Mouse (Mus musculus) heart, embryonic 14.5 days (tissue): ENCODE measurements at regions not wholly inside any gene's neighbourhood (a gene's known extent, or its start where the extent isn't known, plus 50 kb on each side); places are given as distances from the start of the nearest gene placed in this dataset.

Source experiments
- ATAC-seq: fragments of 200-750 bp; cut with Nextera tagmentation; 2 replicates; pipeline ENCODE4 v1.8.0; 2017; ENCODE audit warnings: low read depth, moderate TSS enrichment; ENCODE audit not compliant: insufficient number of reproducible peaks, insufficient read depth, low FRiP score
- H3K27ac ChIP-seq, 2 experiments: fragments of 200-500 bp in 1 of 2; fragments of 300-500 bp in 1 of 2; sonication (generic) in 1 of 2; replicated peaks in 1 of 2; 2 replicates each; pipeline ENCODE4 v1.5.1; 2012 to 2014; ENCODE audit warnings: low read depth in 2 of 2, low read length in 2 of 2, control low read depth in 1 of 2, mild to moderate bottlenecking in 1 of 2, mixed read lengths in 1 of 2; ENCODE audit not compliant: control insufficient read depth in 1 of 2, insufficient read depth in 1 of 2
- H3K27me3 ChIP-seq: fragments of 300-500 bp; sonication (generic); 2 replicates; pipeline ENCODE4 v1.6.1; 2014; ENCODE audit warnings: mild to moderate bottlenecking, low read length, control low read depth; ENCODE audit not compliant: control insufficient read depth, insufficient read depth
- H3K36me3 ChIP-seq: fragments of 300-500 bp; sonication (generic); 2 replicates; pipeline ENCODE4 v1.6.1; 2014; ENCODE audit warnings: mild to moderate bottlenecking, control low read depth, low read length, mixed read lengths; ENCODE audit not compliant: control insufficient read depth, insufficient read depth
- H3K4me1 ChIP-seq, 2 experiments: fragments of 200-500 bp in 1 of 2; fragments of 300-500 bp in 1 of 2; sonication (generic) in 1 of 2; 2 replicates each; pipeline ENCODE4 v1.6.1; 2012 to 2014; ENCODE audit warnings: low read length in 2 of 2, control low read depth in 1 of 2, mixed read lengths in 1 of 2; ENCODE audit not compliant: control insufficient read depth in 2 of 2, insufficient read depth in 2 of 2
- H3K4me2 ChIP-seq: fragments of 300-500 bp; sonication (generic); 2 replicates; pipeline ENCODE4 v1.6.1; 2014; ENCODE audit warnings: mild to moderate bottlenecking, low read length
- H3K4me3 ChIP-seq, 2 experiments: fragments of 200-500 bp in 1 of 2; fragments of 300-500 bp in 1 of 2; sonication (generic) in 1 of 2; 2 replicates each; pipeline ENCODE4 v1.5.1; 2012 to 2014; ENCODE audit warnings: low read length in 2 of 2, mild to moderate bottlenecking in 2 of 2, control low read depth in 1 of 2, low read depth in 1 of 2, moderate library complexity in 1 of 2; ENCODE audit not compliant: control insufficient read depth in 1 of 2, insufficient read depth in 1 of 2
- H3K9ac ChIP-seq: fragments of 300-500 bp; sonication (generic); 2 replicates; pipeline ENCODE4 v1.6.1; 2014; ENCODE audit warnings: mild to moderate bottlenecking, low read length
- H3K9me3 ChIP-seq: fragments of 300-500 bp; sonication (generic); 2 replicates; pipeline ENCODE4 v1.6.1; 2016; ENCODE audit warnings: low read length, control low read depth; ENCODE audit not compliant: control insufficient read depth
- WGBS: fragments of 180-500 bp; shearing (Covaris S2); extraction: QIAGEN DNeasy Blood & Tissue Kit; methylation state at CpG from one replicate; pipeline ENCODE4 v1.1.7; 2014; 5-methylcytosine and 5-hydroxymethylcytosine counted together

- Histone ChIP-seq H3K27ac (no peak overlapping the region), H3K4me2 (no peak overlapping the region), H3K9me3 (no peaks in the 10 kb centered on the region), H3K27me3 (no peaks in the 10 kb centered on the region), H3K36me3 (no peaks in the 10 kb centered on the region), H3K9ac (no peak overlapping the region), H3K4me1 (no peaks in the 10 kb centered on the region), H3K4me3 (no peak overlapping the region)
- no peak for ATAC-seq
- 85% methylated on average over 11 of the region's 11 CpGs for whole genome bisulfite sequencing
Observed at GRCm38 (mm10) chr5:91693277-91693676, 175.9 kb downstream of the Parm1 start.

DNA sequence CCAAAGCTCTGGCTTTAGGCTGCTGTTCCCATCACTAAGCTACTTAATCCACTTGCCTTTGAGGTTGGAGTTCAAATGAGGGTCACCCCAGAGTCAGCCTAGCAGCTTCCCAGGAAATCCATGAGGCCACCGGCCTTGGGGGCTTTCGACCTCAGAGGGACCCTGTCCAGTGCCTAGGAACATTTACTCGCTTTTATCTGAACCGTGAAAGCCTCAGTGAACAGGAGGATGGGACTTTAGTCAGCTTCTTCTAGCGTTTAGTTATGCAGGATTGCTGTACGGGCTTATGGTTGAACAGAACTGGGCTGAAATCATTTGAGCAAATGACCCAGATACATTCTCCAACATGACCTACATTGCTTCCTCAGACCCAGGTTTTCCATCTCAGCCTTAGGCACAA, 174.9 kb downstream of the Parm1 start:
- Histone ChIP-seq H3K27ac (no peak overlapping the region), H3K9ac (no peak overlapping the region), H3K9me3 (no peaks in the 10 kb centered on the region), H3K36me3 (no peaks in the 10 kb centered on the region), H3K4me3 (no peak overlapping the region), H3K4me2 (no peak overlapping the region), H3K27me3 (no peaks in the 10 kb centered on the region), H3K4me1 (no peaks in the 10 kb centered on the region)
- WGBS = 53% methylated on average over 6 of the region's 6 CpGs
- no peak for ATAC-seq

- H3K4me1 ChIP-seq = no peaks in the 10 kb centered on the region
- no peak overlapping the region for H3K9ac ChIP-seq
- no peak overlapping the region for H3K4me2 ChIP-seq
- no peaks in the 10 kb centered on the region for H3K9me3 ChIP-seq
- H3K4me3 ChIP-seq = no peak overlapping the region
- no peak overlapping the region for H3K27ac ChIP-seq
- ATAC-seq = no peak
- no peaks in the 10 kb centered on the region for H3K36me3 ChIP-seq
- WGBS = 73% methylated on average over 6 of the region's 6 CpGs
- H3K27me3 ChIP-seq = no peaks in the 10 kb centered on the region
Observed at GRCm38 (mm10) chr5:91678727-91679126, 161.3 kb downstream of the Parm1 start.
